Mouse (Mus musculus): Measurements from ENCODE around the gene Grik3. TPM values are rescaled to one million over a fixed set of nuclear protein-coding genes. Genes with fewer than 3 reads are reported as not detected.

Grik3 gene
- polyA plus RNA-seq, 1 experiment from 2014 or later = 0.16 TPM

GRCm38 (mm10) chr4:125583272-125583671 lies 92.8 kb downstream of the Grik3 start:
- WGBS (ENCODE audit: insufficient replicate concordance) = 73% methylated on average over 9 of the region's 9 CpGs
- no peaks in the 10 kb centered on the region for H3K36me3 ChIP-seq (ENCODE audit: control insufficient read depth, insufficient read depth, low read length)
- H3K9ac ChIP-seq (ENCODE audit: low read depth, low read length) = no peak overlapping the region
- no peaks in the 10 kb centered on the region for H3K9me3 ChIP-seq (replicated peaks; ENCODE audit: control insufficient read depth, low read length)
- H3K4me1 ChIP-seq (ENCODE audit: control insufficient read depth, insufficient read depth, low read length) = no peaks in the 10 kb centered on the region
- no peak overlapping the region for H3K4me3 ChIP-seq (ENCODE audit: low read depth, low read length)
- peaks cover 14% of the 10 kb centered on the region for H3K27me3 ChIP-seq (ENCODE audit: control insufficient read depth, insufficient read depth, low read length)
- ATAC-seq (replicated peaks; ENCODE audit: insufficient number of reproducible peaks, low FRiP score, low TSS enrichment) = no peak
- no peak overlapping the region for H3K4me2 ChIP-seq
- no peak overlapping the region for H3K27ac ChIP-seq (ENCODE audit: low read depth, low read length)

- 55% methylated on average over 4 of the region's 4 CpGs for WGBS (ENCODE audit: insufficient replicate concordance)
- Histone ChIP-seq H3K27ac (ENCODE audit: low read depth, low read length) (no peak overlapping the region), H3K4me3 (ENCODE audit: low read depth, low read length) (no peak overlapping the region), H3K4me1 (ENCODE audit: control insufficient read depth, insufficient read depth, low read length) (no peaks in the 10 kb centered on the region), H3K27me3 (ENCODE audit: control insufficient read depth, insufficient read depth, low read length) (peaks cover 18% of the 10 kb centered on the region), H3K9ac (ENCODE audit: low read depth, low read length) (no peak overlapping the region), H3K36me3 (ENCODE audit: control insufficient read depth, insufficient read depth, low read length) (no peaks in the 10 kb centered on the region), H3K9me3 (replicated peaks; ENCODE audit: control insufficient read depth, low read length) (no peaks in the 10 kb centered on the region), H3K4me2 (no peak overlapping the region)
- ATAC-seq (replicated peaks; ENCODE audit: insufficient number of reproducible peaks, low FRiP score, low TSS enrichment) = no peak
Measured at GRCm38 (mm10) chr4:125583935-125584334, 93.4 kb downstream of the Grik3 start.

GRCm38 (mm10) chr4:125584676-125585075 lies 94.2 kb downstream of the Grik3 start:
- WGBS (ENCODE audit: insufficient replicate concordance) = 63% methylated on average over 3 of the region's 3 CpGs
- H3K36me3 ChIP-seq (ENCODE audit: control insufficient read depth, insufficient read depth, low read length) = no peaks in the 10 kb centered on the region
- no peak overlapping the region for H3K4me2 ChIP-seq
- H3K27me3 ChIP-seq (ENCODE audit: control insufficient read depth, insufficient read depth, low read length) = peaks cover 24% of the 10 kb centered on the region
- no peak overlapping the region for H3K4me3 ChIP-seq (ENCODE audit: low read depth, low read length)
- H3K4me1 ChIP-seq (ENCODE audit: control insufficient read depth, insufficient read depth, low read length) = no peaks in the 10 kb centered on the region
- H3K27ac ChIP-seq (ENCODE audit: low read depth, low read length) = no peak overlapping the region
- no peak overlapping the region for H3K9ac ChIP-seq (ENCODE audit: low read depth, low read length)
- ATAC-seq (replicated peaks; ENCODE audit: insufficient number of reproducible peaks, low FRiP score, low TSS enrichment) = no peak
- H3K9me3 ChIP-seq (replicated peaks; ENCODE audit: control insufficient read depth, low read length) = no peaks in the 10 kb centered on the region

GRCm38 (mm10) chr4:125587577-125587976 lies 97.1 kb downstream of the Grik3 start:
- H3K4me2 ChIP-seq = no peak overlapping the region
- H3K36me3 ChIP-seq (ENCODE audit: control insufficient read depth, insufficient read depth, low read length) = no peaks in the 10 kb centered on the region
- no peak overlapping the region for H3K9ac ChIP-seq (ENCODE audit: low read depth, low read length)
- H3K27me3 ChIP-seq (ENCODE audit: control insufficient read depth, insufficient read depth, low read length) = peaks cover 25% of the 10 kb centered on the region
- ATAC-seq (replicated peaks; ENCODE audit: insufficient number of reproducible peaks, low FRiP score, low TSS enrichment) = no peak
- no peaks in the 10 kb centered on the region for H3K9me3 ChIP-seq (replicated peaks; ENCODE audit: control insufficient read depth, low read length)
- 19% methylated on average over 12 of the region's 12 CpGs for WGBS (ENCODE audit: insufficient replicate concordance)
- no peaks in the 10 kb centered on the region for H3K4me1 ChIP-seq (ENCODE audit: control insufficient read depth, insufficient read depth, low read length)
- H3K27ac ChIP-seq (ENCODE audit: low read depth, low read length) = no peak overlapping the region
- no peak overlapping the region for H3K4me3 ChIP-seq (ENCODE audit: low read depth, low read length)

DNA sequence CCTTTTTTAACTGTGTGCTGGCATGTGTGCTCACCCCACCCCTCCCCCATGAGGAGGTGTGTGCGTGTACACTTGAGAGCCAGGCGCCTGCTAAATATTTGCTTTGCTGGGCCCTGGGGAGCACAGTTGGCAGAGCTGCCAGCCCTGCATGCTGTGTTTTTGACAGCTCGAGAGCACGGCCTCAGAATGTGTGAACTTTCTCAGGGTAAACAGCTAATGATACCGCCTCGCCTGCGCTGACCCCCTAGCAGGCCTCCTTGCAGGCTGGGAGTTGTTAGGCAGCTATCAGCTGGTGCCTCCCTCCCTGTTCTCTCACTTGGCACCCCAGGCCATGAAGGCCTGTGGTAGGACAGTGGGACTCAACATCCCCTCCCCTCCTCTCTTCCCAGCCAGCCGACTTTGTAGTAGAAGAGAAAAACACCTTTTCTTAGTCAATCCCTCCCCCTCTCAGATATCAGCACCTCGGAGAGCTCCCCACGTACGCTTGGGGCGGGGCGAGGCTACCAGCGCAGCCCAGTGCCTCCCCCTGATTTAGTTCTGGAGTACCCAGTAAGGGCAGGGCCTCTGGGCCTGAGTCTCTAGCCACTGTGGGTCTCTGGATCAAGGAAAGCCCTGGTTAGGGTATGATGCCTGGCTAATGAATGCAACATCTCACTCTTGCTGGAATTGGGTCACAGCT lies 99.9 kb downstream of the Grik3 start:
- 1% methylated on average over 14 of the region's 14 CpGs for WGBS (ENCODE audit: insufficient replicate concordance)
- no peak overlapping the region for H3K4me3 ChIP-seq (ENCODE audit: low read depth, low read length)
- no peaks in the 10 kb centered on the region for H3K9me3 ChIP-seq (replicated peaks; ENCODE audit: control insufficient read depth, low read length)
- no peak overlapping the region for H3K4me2 ChIP-seq
- no peak overlapping the region for H3K9ac ChIP-seq (ENCODE audit: low read depth, low read length)
- no peaks in the 10 kb centered on the region for H3K36me3 ChIP-seq (ENCODE audit: control insufficient read depth, insufficient read depth, low read length)
- H3K27ac ChIP-seq (ENCODE audit: low read depth, low read length) = no peak overlapping the region
- 0 out of 2 replicates have a peak, but pooled peaks have one; percentile 31 for ATAC-seq (replicated peaks; ENCODE audit: insufficient number of reproducible peaks, low FRiP score, low TSS enrichment)
- peaks cover 24% of the 10 kb centered on the region for H3K27me3 ChIP-seq (ENCODE audit: control insufficient read depth, insufficient read depth, low read length)
- no peaks in the 10 kb centered on the region for H3K4me1 ChIP-seq (ENCODE audit: control insufficient read depth, insufficient read depth, low read length)

- peaks cover 18% of the 10 kb centered on the region for H3K27me3 ChIP-seq (ENCODE audit: control insufficient read depth, insufficient read depth, low read length)
Measured at GRCm38 (mm10) chr4:125592663-125593062, 102.2 kb downstream of the Grik3 start.

DNA sequence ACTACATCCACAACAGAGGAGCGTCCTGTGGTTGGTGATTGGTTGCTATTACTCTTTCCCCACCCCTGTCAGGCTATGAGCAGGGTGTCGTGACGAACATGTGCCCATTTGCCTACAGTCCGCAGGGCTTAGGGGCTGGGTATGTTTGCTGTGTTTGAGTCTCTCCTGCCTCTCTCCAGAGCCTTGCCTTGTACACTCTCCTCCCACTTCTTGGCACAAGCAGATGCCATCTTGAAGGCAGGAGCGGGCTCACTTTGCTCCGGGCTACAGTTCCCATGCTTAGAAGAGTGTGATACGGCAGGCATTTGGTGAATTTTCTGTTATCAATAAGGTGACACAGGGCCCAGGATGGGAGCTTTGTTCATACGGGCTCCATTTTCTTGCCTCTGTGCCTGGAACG lies 104.5 kb downstream of the Grik3 start:
- Histone ChIP-seq H3K4me3 (ENCODE audit: low read depth, low read length) (no peak overlapping the region), H3K27ac (ENCODE audit: low read depth, low read length) (no peak overlapping the region), H3K36me3 (ENCODE audit: control insufficient read depth, insufficient read depth, low read length) (no peaks in the 10 kb centered on the region), H3K4me2 (no peak overlapping the region), H3K9ac (ENCODE audit: low read depth, low read length) (no peak overlapping the region), H3K9me3 (replicated peaks; ENCODE audit: control insufficient read depth, low read length) (no peaks in the 10 kb centered on the region), H3K4me1 (ENCODE audit: control insufficient read depth, insufficient read depth, low read length) (no peaks in the 10 kb centered on the region), H3K27me3 (ENCODE audit: control insufficient read depth, insufficient read depth, low read length) (peaks cover 6% of the 10 kb centered on the region; the same call in 1 of the 2 replicates)
- ATAC-seq (replicated peaks; ENCODE audit: insufficient number of reproducible peaks, low FRiP score, low TSS enrichment) = no peak
- WGBS (ENCODE audit: insufficient replicate concordance) = 77% methylated on average over 9 of the region's 9 CpGs

More at GRCm38 (mm10) chr4:125592663-125593062, 102.2 kb downstream of the Grik3 start:
- Histone ChIP-seq H3K9me3 (replicated peaks; ENCODE audit: control insufficient read depth, low read length) (no peaks in the 10 kb centered on the region), H3K36me3 (ENCODE audit: control insufficient read depth, insufficient read depth, low read length) (no peaks in the 10 kb centered on the region), H3K9ac (ENCODE audit: low read depth, low read length) (no peak overlapping the region), H3K4me3 (ENCODE audit: low read depth, low read length) (no peak overlapping the region), H3K4me2 (no peak overlapping the region), H3K27ac (ENCODE audit: low read depth, low read length) (no peak overlapping the region), H3K4me1 (ENCODE audit: control insufficient read depth, insufficient read depth, low read length) (no peaks in the 10 kb centered on the region)
- ATAC-seq (replicated peaks; ENCODE audit: insufficient number of reproducible peaks, low FRiP score, low TSS enrichment) = no peak
- WGBS (ENCODE audit: insufficient replicate concordance) = 34% methylated on average over 4 of the region's 4 CpGs

DNA sequence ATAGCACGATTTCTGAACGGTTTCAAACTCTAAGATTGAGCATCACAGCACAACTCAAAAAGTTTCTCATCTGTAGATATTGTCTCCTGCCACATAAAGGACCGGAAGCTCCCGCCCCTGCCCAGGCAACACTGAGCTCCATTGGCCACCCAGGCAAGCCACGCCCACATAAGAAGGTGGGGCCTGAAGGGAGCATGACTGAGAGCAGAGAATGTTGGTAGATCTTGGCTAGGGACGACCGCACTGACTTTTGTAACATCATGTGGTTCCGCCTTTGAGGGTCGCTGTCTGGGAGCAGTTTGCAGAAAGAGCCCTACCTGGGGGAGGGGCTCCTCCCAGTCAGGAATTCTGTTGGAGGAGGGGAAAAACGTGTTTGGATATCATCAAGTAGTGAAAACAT lies 108.2 kb downstream of the Grik3 start:
- no peaks in the 10 kb centered on the region for H3K9me3 ChIP-seq (replicated peaks; ENCODE audit: control insufficient read depth, low read length)
- H3K4me1 ChIP-seq (ENCODE audit: control insufficient read depth, insufficient read depth, low read length) = no peaks in the 10 kb centered on the region
- no peak overlapping the region for H3K4me3 ChIP-seq (ENCODE audit: low read depth, low read length)
- no peak overlapping the region for H3K9ac ChIP-seq (ENCODE audit: low read depth, low read length)
- no peaks in the 10 kb centered on the region for H3K36me3 ChIP-seq (ENCODE audit: control insufficient read depth, insufficient read depth, low read length)
- ATAC-seq (replicated peaks; ENCODE audit: insufficient number of reproducible peaks, low FRiP score, low TSS enrichment) = no peak
- peaks cover 6% of the 10 kb centered on the region for H3K27me3 ChIP-seq (ENCODE audit: control insufficient read depth, insufficient read depth, low read length)
- H3K27ac ChIP-seq (ENCODE audit: low read depth, low read length) = no peak overlapping the region
- 35% methylated on average over 10 of the region's 10 CpGs for WGBS (ENCODE audit: insufficient replicate concordance)
- no peak overlapping the region for H3K4me2 ChIP-seq

DNA sequence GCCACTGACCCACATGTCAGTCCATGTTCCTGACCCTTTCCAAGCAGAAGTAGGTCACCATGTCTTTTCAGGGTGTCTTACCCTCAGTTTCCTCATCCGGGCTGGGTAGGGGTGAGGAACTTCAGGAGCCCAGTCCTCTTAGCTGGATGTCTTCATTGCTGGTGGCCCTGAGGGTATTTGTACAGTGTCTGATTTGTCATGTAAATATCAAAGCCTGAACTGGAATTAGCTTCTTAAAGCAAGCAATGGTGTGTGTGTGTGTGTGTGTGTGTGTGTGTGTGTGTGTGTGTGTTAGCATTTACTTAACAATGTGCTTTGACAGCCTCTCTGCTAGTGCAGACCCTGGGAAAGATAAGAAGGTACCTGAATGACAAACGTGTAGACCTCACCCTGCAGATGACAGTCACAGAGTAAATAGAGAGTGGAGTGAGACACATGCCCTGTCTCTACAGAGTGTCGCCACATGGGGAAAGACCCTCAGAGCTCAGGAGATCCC lies 109.1 kb downstream of the Grik3 start:
- Histone ChIP-seq H3K9ac (ENCODE audit: low read depth, low read length) (no peak overlapping the region), H3K9me3 (replicated peaks; ENCODE audit: control insufficient read depth, low read length) (no peaks in the 10 kb centered on the region), H3K27me3 (ENCODE audit: control insufficient read depth, insufficient read depth, low read length) (peaks cover 6% of the 10 kb centered on the region), H3K36me3 (ENCODE audit: control insufficient read depth, insufficient read depth, low read length) (no peaks in the 10 kb centered on the region), H3K4me3 (ENCODE audit: low read depth, low read length) (no peak overlapping the region), H3K4me2 (no peak overlapping the region), H3K27ac (ENCODE audit: low read depth, low read length) (no peak overlapping the region), H3K4me1 (ENCODE audit: control insufficient read depth, insufficient read depth, low read length) (no peaks in the 10 kb centered on the region)
- WGBS (ENCODE audit: insufficient replicate concordance) = 54% methylated on average over 3 of the region's 3 CpGs
- ATAC-seq (replicated peaks; ENCODE audit: insufficient number of reproducible peaks, low FRiP score, low TSS enrichment) = no peak
